Mouse (Mus musculus) urinary bladder, adult 18-20 months (tissue): ENCODE results near the gene Insrr.
"Not testable (repeated sequence)": the region's sequence is repeated elsewhere in the genome, so short reads cannot be mapped to it uniquely, and the experiment has no call there.

Experiments used
- DNase-seq, 2 experiments: peaks; one replicate each; pipeline ENCODE4 v3.0.0; 2022; ENCODE audit warnings: low spot score in 2 of 2, mixed read lengths in 2 of 2

Gene Insrr

DNA sequence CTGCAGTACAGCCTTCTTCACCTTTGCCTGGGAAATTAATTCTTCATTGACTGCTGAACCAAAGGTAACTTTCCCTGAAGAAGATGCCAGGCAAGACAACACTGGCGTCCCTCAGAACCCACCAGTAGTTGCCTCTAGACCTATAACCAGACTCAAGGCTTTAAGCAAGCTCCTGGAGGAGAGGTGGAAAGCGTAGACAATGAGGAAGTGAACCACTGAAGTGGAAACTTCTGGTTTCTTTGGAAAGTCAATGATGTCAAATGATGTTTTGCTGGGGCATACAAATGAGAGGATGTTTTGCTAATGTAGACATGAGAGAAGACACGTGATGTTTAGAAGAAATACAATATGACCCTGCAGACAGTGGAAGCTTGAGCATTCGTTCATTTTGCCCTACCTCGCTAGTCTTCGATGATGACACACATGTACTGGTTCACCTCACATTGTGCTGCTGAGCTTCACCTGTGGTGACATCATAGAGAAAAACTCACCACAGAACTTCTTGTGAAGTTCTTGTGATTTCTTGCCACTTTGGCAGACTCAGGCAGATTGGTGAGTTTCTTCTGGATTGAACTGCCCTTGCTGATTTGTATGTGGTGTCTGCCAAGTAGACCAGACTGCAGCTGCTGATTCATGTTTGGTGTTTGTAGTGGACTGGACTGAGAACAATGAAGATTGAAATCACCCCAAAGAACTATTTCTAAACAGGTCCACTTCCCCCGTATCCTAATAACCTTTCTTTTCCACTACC lies 35.5 kb downstream of the Insrr start:
- no peak for DNase-seq

DNA sequence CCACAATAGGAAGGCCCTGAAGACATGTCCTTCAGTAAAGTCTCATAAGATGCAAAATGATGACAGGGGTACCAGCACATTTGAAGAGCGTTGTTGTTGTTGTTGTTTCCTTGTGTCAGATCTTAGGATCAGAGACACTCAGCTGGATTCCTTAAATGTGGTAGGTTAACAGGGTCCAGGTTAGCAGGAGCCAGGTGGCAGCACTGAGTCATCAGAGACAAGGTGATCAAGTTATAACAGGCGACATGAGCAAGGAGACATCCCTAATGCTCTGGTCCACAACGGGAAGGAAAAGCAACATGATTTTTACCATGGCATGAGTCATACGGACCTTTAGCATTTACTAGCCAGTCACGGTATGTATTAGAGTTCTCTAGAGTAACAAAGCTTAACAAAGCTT lies 36.7 kb downstream of the Insrr start:
- DNase-seq = no peak

- peak; percentile 43 to 71 for DNase-seq
Observed at GRCm38 (mm10) chr3:87838622-87839021, 41.9 kb downstream of the Insrr start.

- no peak for DNase-seq
Observed at GRCm38 (mm10) chr3:87840858-87841257, 44.1 kb downstream of the Insrr start.

DNA sequence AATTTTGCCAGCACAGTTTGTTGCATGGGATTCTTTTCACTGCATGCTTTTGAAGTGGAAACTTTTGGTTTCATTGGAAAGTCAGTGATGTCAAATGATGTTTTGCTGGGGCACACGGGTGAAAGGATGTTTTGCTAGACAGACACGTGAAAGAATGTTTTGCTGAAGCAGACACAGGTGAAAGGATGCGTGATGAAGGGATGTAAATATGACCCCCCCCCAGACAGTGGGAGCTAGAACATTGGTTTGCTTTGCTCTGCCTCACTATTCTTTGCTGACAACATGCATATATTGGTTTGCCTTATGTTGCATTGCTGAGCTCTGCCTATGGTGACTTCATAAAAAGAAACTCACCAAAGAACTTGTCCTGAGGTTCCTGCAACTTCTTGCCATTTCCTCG lies 48.2 kb downstream of the Insrr start:
- no peak for DNase-seq

DNA sequence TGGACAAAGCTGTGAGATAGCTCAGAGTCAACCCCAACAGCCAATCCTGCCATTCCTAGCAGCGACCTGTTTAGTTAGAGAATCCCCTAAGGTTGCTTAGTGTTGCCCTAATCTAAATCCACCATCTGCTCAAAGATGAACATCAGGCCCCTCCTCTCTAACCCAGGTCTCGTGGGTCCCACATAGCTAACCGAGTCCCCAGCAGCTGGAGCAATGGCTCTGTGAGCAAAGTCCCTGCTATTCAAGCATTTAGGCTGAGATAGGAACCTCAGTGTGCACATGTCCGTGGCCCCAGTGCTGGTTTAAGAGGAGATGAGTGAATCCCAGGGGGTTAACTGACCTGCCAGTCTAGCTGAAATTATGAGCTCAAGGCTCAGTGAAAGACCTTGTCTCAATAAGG lies 49.4 kb downstream of the Insrr start:
- no peak for DNase-seq

DNA sequence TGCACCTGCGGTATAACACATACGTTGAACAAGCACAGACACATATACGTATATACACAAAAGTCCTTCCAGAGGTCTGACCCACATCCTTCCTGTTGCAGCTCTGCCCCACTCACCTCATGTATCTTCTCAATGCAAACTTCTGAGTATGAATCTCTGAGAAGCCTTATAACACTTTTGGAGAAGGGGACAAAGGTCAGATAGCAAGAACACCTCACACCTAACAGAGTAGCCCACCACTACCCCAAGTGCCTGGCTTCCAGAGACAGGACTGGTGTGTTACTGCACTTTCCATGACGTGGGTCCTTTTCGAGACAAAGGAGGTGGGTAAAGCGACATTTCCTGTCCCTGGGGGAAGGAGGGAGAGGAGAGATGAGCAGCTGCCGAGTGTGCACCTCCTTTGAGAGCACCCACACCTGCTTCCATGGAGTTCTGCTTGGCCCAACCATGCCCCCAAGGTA lies 49.9 kb downstream of the Insrr start, which contains the start of gene Sh2d2a:
Gene Sh2d2a, plus strand, starts transcription at position 106 of the 461 bp plus-strand sequence.
- no peak for DNase-seq

DNA sequence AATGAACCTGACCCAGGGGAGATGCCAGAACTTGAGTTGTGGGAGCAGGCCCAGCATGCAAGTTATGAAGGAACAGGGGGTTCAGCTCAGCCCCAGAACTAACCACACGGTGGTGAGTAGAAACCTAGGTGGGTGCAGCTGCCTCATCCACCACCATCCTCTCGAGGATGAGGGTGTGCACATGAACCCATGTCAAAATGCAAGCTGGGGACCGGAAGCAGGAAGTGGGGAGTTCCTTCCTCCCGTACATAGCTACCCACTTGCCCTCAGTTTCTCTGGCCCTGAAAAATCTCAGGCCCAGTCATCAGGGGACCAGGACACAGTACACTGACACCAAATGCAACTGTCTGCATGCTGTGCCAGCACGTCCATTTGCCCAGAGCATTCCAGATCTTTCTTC lies 50.9 kb downstream of the Insrr start:
- DNase-seq = no peak

DNA sequence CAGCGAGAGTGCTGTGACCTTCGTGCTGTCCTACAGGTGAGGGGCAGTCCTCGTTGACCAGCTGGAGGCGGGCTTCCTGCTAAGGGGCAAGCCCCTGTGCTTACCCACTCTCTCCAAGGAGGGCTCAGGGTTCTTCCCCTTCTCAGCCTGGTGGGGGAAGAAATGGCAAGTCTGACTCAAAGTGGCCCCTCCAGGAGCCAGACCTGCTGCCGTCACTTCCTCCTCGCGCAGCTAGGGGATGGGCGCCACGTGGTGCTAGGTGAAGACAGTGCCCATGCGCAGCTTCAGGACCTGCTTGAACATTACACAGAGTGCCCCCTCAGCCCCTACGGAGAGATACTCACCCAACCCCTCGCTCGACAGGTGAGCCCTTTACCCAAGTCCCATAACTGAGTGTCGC lies 52.4 kb downstream of the Insrr start:
- DNase-seq = no peak

GRCm38 (mm10) chr3:87854795-87855568 lies 58.2 kb downstream of the Insrr start:
- no peak for DNase-seq

DNA sequence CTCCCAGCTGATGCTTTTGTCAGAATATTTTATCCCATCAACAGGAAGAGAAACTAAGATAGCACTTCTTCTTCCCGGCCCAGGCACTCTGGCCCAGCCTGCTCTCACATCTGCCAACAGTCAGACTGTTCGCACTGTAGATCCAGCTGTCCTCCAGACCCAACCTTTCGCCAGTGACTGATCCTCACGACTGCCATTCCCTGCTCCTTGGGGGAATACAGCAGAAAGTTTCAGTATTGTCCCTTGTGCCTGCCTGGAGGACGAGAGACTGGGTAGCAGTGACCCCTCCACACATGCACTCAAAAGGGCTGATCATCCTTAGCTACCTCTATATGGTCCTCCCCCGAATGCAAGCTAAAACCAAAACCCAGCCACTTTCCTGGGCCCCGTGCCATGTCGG lies 59.2 kb downstream of the Insrr start:
- DNase-seq = no peak

GRCm38 (mm10) chr3:87857666-87858065 lies 60.9 kb downstream of the Insrr start:
- DNase-seq = no peak

- peak; percentile 28 to 33 for DNase-seq
Observed at GRCm38 (mm10) chr3:87859813-87860212, 63.1 kb downstream of the Insrr start.

DNA sequence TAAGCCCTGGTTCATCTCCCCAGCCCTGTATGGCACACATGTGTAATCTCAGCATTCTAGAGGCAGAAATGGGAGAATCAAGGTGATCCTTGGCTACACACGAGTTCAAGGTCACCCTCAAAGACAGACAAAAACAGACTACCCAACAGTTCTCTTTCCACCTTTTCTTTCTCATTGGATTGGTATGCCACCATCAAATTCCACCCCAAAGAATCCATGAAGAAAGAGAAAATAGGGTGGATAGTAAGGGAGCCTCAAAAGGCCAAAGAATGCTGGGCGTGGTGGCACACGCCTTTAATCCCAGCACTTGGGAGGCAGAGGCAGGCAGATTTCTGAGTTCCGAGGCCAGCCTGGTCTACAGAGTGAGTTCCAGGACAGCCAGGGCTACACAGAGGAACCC lies 67.4 kb downstream of the Insrr start:
- not testable (repeated sequence) for DNase-seq
